Mouse (Mus musculus) spleen, postnatal 10 days (tissue): ENCODE measurements at regions not wholly inside any gene's neighbourhood (a gene's known extent, or its start where the extent isn't known, plus 50 kb on each side); places are given as distances from the start of the nearest gene placed in this dataset.

Experiments
- DNase-seq, 2 experiments: peaks; one replicate each; pipeline ENCODE4 v3.0.0; 2021 to 2022; ENCODE audit warnings: low spot score in 2 of 2

GRCm38 (mm10) chr10:110650851-110651250, 94.4 kb upstream of the E2f7 start:
- DNase-seq: no peak

GRCm38 (mm10) chr10:110654070-110654469, 91.2 kb upstream of the E2f7 start:
- DNase-seq: no peak

GRCm38 (mm10) chr10:110658153-110658695, 87.0 kb upstream of the E2f7 start:
- no peak for DNase-seq

- DNase-seq: peak in 1 of 2 experiments; percentile 14
These were observed 68.7 kb upstream of the E2f7 start for GRCm38 (mm10) chr10:110676503-110676902.
